Mouse (Mus musculus): Measurements from ENCODE around the gene Glipr1l2. TPM values are rescaled to one million over a fixed set of nuclear protein-coding genes. Genes with fewer than 3 reads are reported as not detected.
A peak's percentile ranks its signal among the peaks of the same experiment; 100 is the strongest.
"Not testable (repeated sequence)": the region's sequence is repeated elsewhere in the genome, so short reads cannot be mapped to it uniquely, and the experiment has no call there.

Glipr1l2 gene
- polyA plus RNA-seq (2012; rRNA removed): not detected in 2 replicates

DNA sequence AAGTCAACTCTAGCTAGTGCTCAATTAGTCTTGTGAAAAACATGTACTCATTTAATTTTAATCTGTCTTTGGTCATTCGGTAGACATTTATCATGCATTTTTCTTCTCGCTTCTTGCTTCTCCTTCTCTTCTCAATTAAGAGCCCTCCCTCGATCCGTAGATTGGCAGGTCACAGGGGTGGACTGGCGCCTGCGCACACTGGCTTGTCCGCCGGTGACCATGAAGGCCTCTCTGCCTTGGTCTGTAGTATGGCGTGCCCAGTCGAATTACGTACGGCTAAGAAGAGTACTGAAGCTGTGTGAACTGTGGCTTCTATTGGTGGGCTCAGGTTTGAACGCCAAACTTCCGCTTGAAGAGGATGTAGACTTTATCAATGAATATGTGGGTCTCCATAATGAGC is at the start of gene Glipr1l2:
Gene Glipr1l2 (plus strand): TSS at position 198 of the 400 bp plus-strand sequence.
- no peaks in the 10 kb centered on the region for H3K4me1 ChIP-seq (ENCODE audit: control insufficient read depth, insufficient read depth, low read length)
- TF ChIP-seq CTCF (IDR thresholded peaks at IDR 0.05; ENCODE audit: extremely low read depth, insufficient read depth, low read length) (no peak), POLR2A (IDR thresholded peaks at IDR 0.05; ENCODE audit: extremely low read depth, insufficient read depth, low read length) (no peak)
- no peak within 1 kb of the TSS for H3K27ac ChIP-seq (ENCODE audit: insufficient read depth, low read length)
- H3K4me3 ChIP-seq (ENCODE audit: insufficient read depth, low read length): no peak within 1 kb of the TSS

DNA sequence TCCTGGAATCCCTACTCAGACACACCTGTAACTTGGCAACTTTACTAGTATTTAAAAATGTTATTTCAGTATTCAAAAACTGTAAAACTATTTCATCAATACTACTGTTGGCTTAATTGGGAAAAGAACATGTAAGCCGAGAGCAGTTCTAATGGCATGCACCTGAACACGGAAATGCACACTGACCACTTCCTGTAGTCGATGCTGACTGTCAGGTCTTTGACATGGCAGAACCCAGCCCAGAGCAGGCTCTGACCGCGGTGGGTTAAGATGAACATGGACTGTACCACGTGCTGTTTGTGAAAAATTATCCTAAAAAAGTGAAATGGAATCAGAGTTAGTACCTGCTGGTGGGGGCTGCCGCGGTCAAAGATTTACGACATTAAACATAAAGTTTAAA is 39.6 kb upstream of the Glipr1l2 start:
- H3K4me1 ChIP-seq (ENCODE audit: control insufficient read depth, insufficient read depth, low read length); H3K27ac ChIP-seq (ENCODE audit: insufficient read depth, low read length); H3K4me3 ChIP-seq (ENCODE audit: insufficient read depth, low read length): not testable (repeated sequence)

DNA sequence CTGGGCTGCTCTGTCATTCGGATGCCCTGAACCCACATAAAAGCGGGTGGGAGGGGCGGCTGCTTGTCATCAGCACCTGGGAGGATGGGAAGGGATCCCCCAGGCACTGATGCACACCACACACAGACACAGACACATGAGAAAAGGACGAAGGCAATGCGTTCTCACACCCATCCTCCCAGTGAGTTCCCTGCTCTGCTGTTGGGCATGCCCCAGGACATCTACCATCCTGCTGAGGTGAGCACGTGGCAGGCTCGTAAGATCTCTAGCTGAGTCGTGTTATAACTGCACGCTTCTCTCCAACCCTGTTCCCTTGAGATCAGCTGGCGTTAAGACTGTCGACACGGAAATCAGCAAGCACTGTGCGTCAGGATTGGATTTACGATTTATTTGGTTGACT is 38.9 kb upstream of the Glipr1l2 start:
- H3K4me3 ChIP-seq (ENCODE audit: insufficient read depth, low read length); H3K4me1 ChIP-seq (ENCODE audit: control insufficient read depth, insufficient read depth, low read length); H3K27ac ChIP-seq (ENCODE audit: insufficient read depth, low read length): not testable (repeated sequence)

DNA sequence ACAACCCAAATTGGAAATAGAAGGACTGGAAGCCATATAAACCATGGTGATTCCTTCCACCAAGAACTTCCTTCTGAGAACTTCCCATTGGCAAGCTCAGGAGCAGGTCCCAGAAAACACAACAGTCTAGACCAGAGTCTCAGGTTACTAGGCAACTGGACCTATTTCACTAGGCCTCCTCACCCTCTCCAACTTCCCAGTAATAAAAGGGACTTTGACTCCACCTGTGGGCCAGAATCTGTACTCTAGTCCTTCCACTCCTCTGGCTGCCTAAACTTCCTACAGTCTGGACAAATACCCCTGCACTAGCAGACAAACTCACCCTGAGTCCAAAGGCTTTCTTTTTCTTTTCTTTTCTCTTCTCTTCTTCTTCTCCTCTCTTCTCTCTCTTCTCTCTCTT is 31.9 kb upstream of the Glipr1l2 start:
- Histone ChIP-seq H3K4me3 (ENCODE audit: insufficient read depth, low read length) (no peak overlapping the region), H3K4me1 (ENCODE audit: control insufficient read depth, insufficient read depth, low read length) (no peaks in the 10 kb centered on the region), H3K27ac (ENCODE audit: insufficient read depth, low read length) (no peak overlapping the region)
- TF ChIP-seq POLR2A (IDR thresholded peaks at IDR 0.05; ENCODE audit: extremely low read depth, insufficient read depth, low read length) (no peak), CTCF (IDR thresholded peaks at IDR 0.05; ENCODE audit: extremely low read depth, insufficient read depth, low read length) (no peak)

DNA sequence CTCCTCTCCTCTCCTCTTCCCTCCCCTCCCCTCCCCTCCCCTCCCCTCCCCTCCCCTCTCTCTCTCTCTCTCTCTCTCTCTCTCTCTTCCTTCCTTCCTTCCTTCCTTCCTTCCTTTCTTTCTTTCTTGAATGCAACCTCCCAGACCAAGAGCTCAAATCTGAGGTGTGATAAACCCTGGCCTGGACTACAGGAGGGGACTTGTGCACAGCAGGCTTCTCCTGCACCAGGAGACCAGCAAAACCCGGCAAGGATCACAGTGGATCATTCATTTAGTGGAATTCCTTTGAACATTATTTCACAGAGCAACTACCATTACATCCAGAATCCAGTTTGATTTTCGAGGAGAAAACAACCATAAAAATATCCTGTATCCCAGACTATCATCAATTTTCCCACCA is 31.2 kb upstream of the Glipr1l2 start:
- not testable (repeated sequence) for H3K27ac ChIP-seq (ENCODE audit: insufficient read depth, low read length); H3K4me3 ChIP-seq (ENCODE audit: insufficient read depth, low read length); H3K4me1 ChIP-seq (ENCODE audit: control insufficient read depth, insufficient read depth, low read length)

DNA sequence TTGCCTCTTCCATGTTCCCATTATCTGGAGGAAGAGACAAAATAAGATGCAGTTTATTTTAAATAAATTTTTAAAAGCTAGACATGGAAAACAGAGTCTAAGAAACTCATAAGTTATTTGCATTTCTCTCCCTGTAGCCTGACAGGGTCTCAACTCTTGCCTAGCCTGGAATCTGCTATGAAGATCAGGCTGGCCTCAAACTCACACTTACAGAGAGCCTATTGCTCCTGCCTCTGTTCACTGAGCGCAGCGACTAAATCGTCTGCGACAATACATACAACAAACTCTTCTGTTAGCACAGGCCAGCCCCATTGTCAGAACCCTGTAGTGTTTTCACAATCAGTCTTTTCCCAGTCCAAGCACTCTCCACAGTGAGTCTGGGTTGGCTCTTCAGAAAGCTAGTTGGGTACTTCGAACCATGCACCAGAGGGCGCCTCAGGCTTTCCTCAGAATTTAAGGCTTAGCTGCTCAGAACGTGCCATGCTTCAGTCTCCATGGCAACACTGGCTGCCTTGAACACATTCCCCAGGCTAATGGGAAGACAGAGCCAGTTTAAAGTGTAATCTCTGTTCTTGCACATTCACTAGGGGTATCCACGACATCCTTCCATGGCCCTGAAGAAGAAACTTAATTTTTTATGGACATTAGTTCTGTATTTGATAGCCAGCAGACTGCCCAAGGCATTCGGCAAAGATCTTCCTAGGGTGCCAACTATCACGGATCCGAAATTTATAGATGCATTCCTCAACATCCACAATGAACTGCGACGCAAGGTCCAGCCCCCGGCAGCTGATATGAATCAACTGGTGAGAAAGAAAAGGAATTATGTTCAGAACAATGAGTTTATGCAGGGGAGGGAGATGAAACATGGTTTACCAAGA is 23.2 kb upstream of the Glipr1l2 start, which contains the start of gene Glipr1l1:
Gene Glipr1l1 (plus strand): TSS at position 488 of the 881 bp plus-strand sequence.
- H3K27ac ChIP-seq (ENCODE audit: insufficient read depth, low read length): no peak within 1 kb of the TSS
- no peak within 1 kb of the TSS for H3K4me3 ChIP-seq (ENCODE audit: insufficient read depth, low read length)
- no peaks in the 10 kb centered on the region for H3K4me1 ChIP-seq (ENCODE audit: control insufficient read depth, insufficient read depth, low read length)
- TF ChIP-seq CTCF (IDR thresholded peaks at IDR 0.05; ENCODE audit: extremely low read depth, insufficient read depth, low read length): peak; percentile 79
- TF ChIP-seq POLR2A (IDR thresholded peaks at IDR 0.05; ENCODE audit: extremely low read depth, insufficient read depth, low read length): no peak

DNA sequence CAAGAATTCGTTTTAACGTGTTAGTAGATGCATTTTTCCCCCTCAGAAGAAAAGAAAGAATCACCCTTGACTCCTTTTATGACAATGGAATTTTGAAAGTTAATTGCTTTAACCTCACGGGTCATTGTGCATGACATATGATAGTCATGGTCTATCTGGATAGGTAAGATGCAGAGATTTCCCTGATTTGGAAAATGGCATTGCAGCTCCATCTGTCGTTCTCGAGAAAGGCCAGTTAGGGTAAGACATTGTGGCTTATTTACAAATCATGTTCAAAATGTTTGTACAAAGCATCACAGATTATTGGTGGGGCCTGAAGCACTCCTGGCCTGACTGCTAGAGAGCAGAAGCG is 22.6 kb upstream of the Glipr1l2 start:
- H3K4me3 ChIP-seq (ENCODE audit: insufficient read depth, low read length); H3K4me1 ChIP-seq (ENCODE audit: control insufficient read depth, insufficient read depth, low read length); H3K27ac ChIP-seq (ENCODE audit: insufficient read depth, low read length): not testable (repeated sequence)

DNA sequence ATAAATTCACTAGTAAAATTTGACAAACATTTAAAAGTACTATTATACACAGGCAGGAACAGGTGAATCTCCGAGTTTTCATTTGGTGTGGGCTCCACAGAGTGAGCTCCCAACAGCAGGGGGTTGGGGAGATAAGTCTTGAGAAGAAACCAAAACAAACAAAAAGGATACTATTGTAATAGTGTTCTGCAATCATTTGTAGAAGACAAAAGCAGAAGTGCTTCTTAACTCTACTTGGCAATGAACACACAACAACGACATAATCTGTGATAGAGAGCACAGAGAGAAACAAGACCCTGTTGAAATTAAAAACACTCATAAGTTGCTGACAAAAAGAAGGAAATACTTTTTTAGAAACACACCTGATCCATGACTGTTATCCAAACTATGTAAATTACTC is 3.1 kb upstream of the Glipr1l2 start:
- H3K4me3 ChIP-seq (ENCODE audit: insufficient read depth, low read length): no peak overlapping the region

DNA sequence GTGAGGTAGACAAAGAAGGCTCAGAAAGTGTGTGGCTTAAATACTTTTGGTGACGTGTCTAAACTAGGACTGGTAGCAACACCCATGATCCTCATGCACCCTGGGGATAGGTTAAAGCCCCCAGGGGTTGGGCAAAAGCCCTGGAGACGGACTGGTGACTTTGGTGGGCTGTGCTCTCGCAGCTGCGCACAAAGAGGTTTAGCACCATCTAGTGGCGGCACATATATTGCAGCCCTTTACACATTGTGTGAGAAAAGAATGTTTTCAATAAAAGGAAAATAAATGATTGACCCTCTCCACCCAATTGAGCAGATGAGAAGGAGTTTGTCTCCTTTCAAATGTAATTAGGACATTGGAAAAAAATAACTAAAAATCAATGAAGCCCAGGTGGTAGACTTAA is 22.6 kb downstream of the Glipr1l2 start:
- not testable (repeated sequence) for H3K4me1 ChIP-seq (ENCODE audit: control insufficient read depth, insufficient read depth, low read length); H3K27ac ChIP-seq (ENCODE audit: insufficient read depth, low read length); H3K4me3 ChIP-seq (ENCODE audit: insufficient read depth, low read length)
- peak; percentile 69 for TF ChIP-seq CTCF (IDR thresholded peaks at IDR 0.05; ENCODE audit: extremely low read depth, insufficient read depth, low read length)

More for the DNA sequence above, 3.1 kb upstream of the Glipr1l2 start:
- no peaks in the 10 kb centered on the region for H3K4me1 ChIP-seq (ENCODE audit: control insufficient read depth, insufficient read depth, low read length)
- no peak overlapping the region for H3K27ac ChIP-seq (ENCODE audit: insufficient read depth, low read length)
- no peak for TF ChIP-seq POLR2A (IDR thresholded peaks at IDR 0.05; ENCODE audit: extremely low read depth, insufficient read depth, low read length)
- TF ChIP-seq CTCF (IDR thresholded peaks at IDR 0.05; ENCODE audit: extremely low read depth, insufficient read depth, low read length): no peak

DNA sequence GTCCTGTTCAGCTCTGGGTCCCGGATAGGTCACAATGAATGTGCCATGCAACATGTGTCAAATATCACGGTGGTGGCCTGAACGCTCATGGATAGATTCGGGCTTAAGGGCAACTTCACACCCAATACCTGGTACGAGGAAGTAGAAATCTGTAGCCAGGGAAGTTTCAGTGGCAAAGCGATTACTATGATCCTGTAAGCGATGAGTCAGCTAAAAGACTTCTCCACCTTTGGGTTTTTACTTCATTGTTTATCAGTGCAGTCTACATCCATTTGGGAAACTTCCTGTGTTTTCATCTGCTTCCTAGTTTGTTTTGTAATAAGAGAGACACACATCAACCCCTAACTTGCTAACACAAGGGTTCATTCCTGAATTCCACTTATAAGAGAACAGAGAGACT is 27.2 kb downstream of the Glipr1l2 start:
- Histone ChIP-seq H3K4me3 (ENCODE audit: insufficient read depth, low read length) (no peak overlapping the region), H3K4me1 (ENCODE audit: control insufficient read depth, insufficient read depth, low read length) (no peaks in the 10 kb centered on the region), H3K27ac (ENCODE audit: insufficient read depth, low read length) (no peak overlapping the region)
- TF ChIP-seq POLR2A (IDR thresholded peaks at IDR 0.05; ENCODE audit: extremely low read depth, insufficient read depth, low read length): no peak
- TF ChIP-seq CTCF (IDR thresholded peaks at IDR 0.05; ENCODE audit: extremely low read depth, insufficient read depth, low read length): no peak

DNA sequence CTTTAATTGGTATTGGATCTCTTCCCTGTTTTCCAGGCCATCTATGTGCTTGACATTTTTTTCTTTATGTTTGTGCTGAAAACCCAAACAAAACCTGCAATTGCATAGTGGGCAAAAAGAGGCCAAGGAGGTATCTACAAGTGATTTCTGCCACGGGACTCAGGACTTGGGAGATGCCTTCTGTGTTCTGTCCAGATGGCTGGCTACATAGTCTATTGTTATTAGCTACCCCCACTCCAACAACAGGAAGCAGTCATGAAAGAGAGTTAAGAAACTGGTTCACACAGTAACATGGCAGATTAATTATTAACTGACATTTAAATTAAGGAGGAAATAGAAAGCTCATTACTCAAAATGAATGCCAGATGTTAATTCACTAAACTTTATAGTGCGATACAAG is 41.9 kb downstream of the Glipr1l2 start:
- not testable (repeated sequence) for H3K4me3 ChIP-seq (ENCODE audit: insufficient read depth, low read length); H3K27ac ChIP-seq (ENCODE audit: insufficient read depth, low read length); H3K4me1 ChIP-seq (ENCODE audit: control insufficient read depth, insufficient read depth, low read length)

DNA sequence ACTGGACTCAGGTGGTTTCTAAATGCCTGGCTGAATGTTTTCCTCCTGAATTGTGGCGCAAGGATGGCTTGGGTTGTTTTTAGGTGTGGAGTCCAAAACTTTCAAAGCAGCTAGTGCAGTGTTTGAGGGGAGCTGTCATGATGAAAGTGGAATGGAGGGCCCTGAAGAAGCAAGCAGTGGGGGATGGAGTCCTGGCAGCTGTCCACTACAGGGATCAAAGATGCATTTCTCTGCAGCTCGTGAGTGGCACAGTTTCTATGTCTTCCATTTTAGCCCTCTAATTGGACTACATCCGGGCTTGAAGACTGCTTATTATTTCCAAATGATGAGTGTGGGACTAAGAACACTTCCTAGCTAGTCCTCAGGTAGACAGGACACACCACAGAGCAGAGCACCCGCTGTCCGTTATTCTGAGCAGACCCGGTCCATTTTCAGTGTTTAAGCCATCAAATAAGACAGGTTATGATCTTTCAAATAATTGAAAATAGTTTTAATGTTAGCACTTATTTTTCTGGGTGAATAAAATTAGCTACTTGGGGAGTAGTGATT is 44.6 kb downstream of the Glipr1l2 start:
- H3K4me1 ChIP-seq (ENCODE audit: control insufficient read depth, insufficient read depth, low read length); H3K4me3 ChIP-seq (ENCODE audit: insufficient read depth, low read length); H3K27ac ChIP-seq (ENCODE audit: insufficient read depth, low read length): not testable (repeated sequence)
